Mouse (Mus musculus): ENCODE data around the gene Gss.

Gss gene

DNA sequence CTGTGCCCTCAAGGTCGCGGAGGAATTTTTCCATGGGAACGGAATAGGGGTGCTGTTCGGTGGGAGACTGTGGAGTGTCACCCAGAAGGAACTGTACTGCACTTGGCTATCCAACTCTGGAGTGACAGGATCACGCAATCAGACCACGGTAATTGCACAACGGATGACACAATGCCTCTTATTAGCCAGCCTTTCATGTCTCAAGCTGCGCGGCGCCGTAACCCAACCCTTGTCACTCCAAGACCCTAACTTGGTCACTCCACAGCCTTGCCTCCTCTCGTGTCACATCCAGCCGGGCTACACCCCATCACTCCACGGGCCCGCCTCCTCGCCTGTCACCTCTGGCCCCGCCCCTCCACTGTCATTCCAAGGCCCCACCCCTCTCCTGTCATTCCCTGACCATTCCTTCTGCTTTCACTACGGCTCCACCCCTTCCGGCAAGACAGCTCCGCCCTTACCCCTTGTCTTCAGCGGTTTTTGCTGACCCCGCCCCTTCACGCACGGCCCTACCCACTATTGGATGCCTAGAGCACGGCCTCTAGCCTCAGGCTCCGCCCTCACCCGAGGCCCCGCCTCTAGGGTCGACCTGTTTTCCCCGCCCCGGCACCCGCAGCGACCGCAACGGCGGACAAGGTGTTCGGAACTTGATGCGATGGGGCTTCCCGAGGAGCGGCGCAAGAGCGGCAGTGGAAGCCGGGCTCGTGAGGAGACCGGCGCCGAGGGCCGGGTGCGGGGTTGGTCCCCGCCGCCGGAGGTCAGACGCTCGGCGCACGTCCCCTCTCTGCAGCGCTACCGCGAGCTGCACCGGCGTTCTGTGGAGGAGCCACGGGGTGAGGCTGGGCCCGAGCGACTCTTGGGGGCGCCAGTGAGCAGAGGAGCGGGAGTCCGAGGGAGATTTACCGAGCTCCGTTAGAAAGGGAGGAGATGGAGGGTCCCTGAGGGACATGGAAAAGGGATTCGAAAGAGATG, 74.9 kb downstream of the Gss start, which contains the start of the genes Acss2 and Ggt7:
Gene Acss2, plus strand, starts transcription at position 494 of the 969 bp plus-strand sequence.
Gene Ggt7, minus strand, starts transcription at position 783 of the 969 bp plus-strand sequence.
- peak; percentile 99 for DNase-seq (ENCODE audit: low read depth, low spot score)

DNA sequence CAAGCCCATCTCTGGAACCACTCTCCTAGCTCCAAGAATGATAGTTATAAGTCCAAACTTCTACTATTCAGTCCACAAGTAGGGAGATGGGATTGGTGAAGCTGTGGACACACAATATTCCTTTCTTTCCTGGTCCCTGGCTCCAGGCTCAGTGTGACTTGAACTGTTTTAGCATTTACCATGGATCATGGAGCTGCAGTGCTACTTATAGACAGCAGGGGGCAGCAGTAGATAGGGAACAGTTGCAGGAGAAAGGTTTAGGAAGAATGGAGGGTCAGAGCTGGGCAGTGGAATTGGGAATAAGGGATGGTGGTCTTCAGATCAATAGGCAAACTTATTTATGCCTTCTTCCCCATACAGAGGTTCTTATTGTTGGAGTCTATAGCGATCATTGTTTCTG, 76.7 kb downstream of the Gss start:
- peak; percentile 39 for DNase-seq (ENCODE audit: low read depth, low spot score)

DNA sequence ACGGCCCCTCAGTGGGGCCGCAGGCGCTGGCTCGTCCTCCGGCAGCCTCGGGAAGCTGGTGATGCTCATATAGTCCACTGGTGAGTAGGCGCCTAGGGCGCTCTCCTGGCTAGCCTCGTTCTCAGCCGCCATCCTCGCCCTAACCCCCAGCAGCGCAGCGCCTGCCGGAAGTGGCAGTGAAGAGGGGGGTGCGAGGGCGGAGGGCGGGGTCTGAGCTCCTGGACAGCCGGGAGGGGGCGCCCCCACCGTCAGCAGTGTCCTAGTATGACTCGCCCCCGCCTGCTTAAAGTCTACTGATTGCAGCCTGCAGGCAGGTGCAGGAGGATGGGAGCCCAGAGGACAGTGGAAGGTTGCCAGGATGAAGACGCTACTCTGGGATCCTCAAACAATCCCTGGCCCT, 77.9 kb downstream of the Gss start:
- peak; percentile 70 for DNase-seq (ENCODE audit: low read depth, low spot score)

DNA sequence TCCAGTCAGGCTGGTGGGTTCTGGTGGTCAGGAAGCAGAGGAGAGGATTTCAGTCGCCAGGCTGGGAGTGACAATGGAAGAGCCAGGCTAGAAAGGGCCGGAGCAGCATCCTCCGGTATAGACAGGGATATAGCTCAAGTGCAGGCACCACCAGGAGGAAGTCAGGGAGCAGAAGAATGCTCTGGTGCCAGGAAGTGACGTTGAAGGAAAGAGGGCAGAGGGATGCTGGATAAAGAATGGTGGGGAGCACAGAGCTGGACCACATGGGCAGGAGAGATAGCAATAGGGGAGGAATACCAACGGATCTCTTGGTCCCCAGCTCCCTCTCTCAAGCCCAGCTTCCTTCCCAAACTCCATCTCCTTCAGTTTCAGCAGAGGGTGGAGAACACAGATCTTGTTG, 79.1 kb downstream of the Gss start:
- DNase-seq (ENCODE audit: low read depth, low spot score): no peak
